Mouse (Mus musculus): ENCODE measurements around the gene Fggy.

Fggy gene

DNA sequence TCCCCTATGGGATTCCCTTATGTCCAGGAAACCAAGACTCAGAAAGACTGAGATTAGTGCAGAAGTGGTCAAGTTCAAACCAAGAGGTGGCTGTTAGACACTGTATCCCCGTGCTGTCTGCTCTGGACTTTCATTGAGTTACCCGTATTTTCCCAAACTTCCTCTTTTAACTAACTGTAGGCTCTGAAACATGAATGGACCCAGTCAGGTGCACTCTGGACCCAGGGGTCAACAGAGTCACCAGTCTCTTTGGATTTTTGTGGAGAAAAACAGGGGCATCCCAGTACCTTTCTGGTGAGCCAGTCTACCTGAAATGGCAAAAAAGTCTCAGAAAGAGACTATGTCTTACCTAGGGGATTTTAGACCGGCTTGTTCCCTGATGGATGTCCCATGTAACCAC lies 33.6 kb downstream of the Fggy start:
- no peak for DNase-seq (ENCODE audit: low spot score in 2 of 2)

DNA sequence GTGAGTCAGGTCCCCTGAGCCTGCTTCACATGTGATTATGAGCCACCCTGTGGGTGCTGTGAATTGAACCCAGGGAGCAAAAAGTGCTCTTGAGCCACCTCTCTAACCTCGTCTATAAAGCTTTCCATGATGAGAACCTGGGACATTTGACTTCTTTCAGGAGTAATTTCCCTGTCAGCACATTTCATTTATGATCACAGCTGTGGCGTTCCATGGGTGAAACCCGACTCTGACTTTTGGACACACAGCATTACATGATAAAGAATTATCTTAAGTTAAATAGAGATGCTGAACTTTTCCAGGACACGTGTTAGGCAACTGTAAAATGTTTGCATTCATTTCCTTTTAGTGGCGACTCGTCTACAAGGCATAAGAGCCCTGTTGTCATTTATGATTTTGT lies 39.9 kb downstream of the Fggy start:
- no peak for DNase-seq (ENCODE audit: low spot score in 2 of 2)

DNA sequence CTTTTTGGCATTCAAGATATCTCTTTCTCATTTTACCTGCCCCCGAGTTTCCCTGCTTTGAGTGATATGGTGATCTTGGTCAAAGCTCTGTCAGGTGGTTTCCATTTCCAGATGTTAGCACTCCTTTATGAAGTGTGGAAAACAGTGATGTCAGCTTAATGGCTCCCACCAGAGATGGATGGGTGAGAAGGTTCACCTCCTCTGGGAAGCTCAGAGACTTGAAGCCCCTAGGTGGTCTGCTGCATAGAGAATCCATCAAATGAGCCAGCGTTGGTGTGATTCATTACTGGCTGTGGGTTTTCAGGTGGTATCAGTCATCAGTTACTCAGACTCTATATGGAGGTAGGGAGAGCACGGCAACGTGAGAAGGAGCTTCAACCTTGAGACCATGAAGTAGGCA lies 44.5 kb downstream of the Fggy start:
- no peak for DNase-seq (ENCODE audit: low spot score in 2 of 2)

DNA sequence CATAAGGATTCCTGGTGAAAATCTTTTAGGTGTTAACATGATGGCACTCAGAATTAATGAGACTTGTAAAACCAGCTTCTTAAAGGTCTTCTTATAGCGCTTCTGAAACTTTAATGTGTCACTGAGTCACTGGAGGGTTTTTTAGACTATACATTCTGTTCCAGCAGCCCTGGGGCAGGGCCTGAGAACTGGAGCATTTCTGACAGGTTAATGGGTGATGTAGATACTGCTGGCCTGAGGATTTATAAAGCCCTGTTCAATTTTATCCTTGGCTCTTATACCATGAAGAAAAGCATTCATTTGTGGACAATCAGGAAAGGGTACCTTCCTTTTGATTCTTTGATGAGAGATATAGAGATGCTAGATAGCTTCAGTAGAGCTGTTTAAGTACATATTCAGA lies 45.9 kb downstream of the Fggy start:
- DNase-seq (ENCODE audit: low spot score in 2 of 2), result no peak

DNA sequence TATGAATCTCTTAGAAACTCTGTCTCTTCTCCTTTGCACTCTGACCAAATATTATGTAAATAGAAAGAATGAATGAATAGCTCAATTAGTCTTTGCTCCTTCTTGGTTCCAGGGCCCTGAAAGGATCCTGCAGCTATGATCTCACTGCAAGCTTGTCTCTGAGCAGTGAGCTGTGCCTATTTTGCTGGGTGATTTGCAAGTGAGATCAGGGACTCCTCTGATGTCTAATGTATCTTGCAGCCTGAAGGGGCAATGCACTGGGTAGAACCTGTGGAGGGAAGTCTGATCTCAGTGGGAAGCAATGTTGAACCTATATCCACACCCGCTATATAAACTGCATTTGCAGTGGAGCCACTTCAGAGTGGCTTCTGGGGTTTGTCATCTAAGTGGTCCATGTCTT lies 53.4 kb downstream of the Fggy start:
- no peak for DNase-seq (ENCODE audit: low spot score in 2 of 2)

DNA sequence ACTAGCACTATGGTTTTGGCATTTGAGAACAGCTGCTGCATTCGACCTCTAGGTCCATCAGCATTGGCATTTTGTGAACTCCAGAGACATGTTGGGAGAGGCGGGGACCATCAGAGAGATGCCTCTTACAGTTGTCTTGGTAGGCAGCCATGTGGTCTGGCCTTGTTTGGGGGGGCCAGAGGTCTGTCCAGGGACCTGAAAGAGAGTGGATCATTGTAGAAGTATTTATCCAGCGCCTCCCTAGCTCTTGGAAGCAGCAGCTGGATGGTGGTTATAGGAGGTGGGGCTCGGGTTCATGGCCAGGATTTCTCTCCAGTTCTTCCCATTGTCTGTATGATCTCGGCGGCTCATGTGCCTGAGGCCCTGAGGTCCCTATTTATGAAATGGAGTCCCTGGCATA lies 54.1 kb downstream of the Fggy start:
- DNase-seq (ENCODE audit: low spot score in 2 of 2), result no peak

DNA sequence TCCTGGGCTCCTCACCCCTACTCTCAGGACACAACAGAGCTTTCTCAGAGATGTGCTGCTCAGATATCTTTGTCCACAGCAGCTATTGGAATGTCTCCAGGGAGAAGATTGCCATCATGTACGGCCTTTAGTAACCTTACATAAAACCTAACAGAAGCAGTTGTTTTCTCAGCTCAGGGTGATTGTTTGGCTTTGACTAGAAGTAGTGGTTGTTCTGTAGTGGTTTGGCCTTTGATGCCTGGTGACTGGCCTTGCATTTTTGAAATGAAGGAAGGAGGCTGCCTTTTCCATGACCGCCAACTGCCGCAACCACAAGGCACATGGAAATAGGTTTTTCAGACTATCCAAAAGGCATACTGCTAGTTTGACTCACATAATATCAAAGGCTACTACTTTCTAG lies 63.7 kb downstream of the Fggy start:
- DNase-seq (ENCODE audit: low spot score in 2 of 2), result no peak

DNA sequence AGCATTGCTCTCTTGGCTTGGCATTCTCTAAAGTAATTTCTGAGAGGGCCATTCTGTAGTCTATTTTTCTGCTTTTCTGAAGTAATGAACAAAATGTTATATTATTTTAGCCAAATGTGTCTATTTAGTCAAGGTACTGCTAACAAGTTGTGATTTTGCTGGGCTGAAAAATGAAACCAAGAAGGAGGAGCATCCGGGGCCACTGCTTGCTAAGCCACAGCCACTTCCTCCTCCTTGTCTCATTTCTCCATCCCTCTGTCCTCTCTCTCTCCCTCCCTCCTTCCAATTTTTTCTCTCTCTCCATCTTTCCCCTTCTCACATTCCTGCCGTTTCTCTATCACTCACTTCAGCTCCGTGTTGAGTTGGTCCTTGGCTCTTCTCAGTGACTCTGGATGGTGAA lies 67.4 kb downstream of the Fggy start:
- no peak for DNase-seq (ENCODE audit: low spot score in 2 of 2)

DNA sequence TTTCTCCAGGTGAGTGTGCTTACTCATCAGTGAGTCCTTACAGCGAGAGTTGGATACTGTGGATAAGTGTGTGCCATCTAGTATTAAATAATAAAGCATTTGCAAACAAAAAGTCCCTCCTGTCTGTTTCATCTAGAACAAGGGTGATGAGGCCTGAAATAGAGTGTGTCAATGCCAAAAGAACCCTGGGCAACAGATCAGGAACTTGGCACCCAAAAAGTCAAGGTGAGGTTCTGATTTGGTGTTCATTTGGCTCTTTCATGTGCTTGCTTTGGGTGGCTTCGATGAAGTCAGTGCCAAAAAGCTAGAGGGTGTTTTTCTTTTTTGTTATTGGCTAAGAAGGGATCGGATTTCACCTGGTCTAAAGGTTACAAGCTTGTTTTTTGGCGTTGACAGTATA lies 68.3 kb downstream of the Fggy start:
- DNase-seq (ENCODE audit: low spot score in 2 of 2), result no peak

DNA sequence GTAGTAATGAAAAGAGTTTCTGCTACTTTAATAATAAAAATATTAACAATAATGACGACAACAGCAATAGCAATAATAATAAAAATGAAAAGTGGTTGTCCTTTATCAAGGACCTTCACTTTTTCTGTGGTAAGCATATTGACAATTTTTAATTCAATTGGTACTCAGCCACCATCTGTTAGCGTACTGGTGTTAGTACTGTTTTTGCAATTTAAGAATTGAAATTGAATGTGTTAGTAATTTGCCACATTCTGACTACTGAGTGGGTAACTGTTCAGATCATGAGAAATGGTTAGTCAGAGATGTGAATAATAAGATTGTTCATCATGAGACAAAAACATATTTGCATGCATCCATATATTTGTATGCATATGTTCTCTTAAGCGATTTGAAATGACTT lies 68.9 kb downstream of the Fggy start:
- no peak for DNase-seq (ENCODE audit: low spot score in 2 of 2)

DNA sequence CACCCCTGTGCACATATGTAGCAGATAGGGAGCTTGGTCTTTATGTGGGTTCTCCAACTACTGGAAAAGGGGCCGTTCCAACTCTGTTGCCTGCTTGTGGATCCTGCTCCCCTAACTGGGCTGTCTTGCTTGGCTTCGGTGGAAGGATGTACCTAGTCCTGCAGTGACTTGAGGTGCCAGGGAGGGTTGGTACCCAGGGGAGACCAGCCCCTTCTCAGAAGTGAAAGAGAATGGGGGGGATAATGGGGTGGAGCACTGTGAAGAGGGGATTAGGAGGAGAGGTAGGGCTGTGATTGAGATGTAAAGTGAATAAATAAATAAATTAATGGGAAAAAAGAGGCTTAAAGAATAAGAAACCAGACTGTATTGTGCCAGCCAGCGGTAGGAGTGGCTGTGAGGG lies 77.6 kb downstream of the Fggy start:
- no peak for DNase-seq (ENCODE audit: low spot score in 2 of 2)

DNA sequence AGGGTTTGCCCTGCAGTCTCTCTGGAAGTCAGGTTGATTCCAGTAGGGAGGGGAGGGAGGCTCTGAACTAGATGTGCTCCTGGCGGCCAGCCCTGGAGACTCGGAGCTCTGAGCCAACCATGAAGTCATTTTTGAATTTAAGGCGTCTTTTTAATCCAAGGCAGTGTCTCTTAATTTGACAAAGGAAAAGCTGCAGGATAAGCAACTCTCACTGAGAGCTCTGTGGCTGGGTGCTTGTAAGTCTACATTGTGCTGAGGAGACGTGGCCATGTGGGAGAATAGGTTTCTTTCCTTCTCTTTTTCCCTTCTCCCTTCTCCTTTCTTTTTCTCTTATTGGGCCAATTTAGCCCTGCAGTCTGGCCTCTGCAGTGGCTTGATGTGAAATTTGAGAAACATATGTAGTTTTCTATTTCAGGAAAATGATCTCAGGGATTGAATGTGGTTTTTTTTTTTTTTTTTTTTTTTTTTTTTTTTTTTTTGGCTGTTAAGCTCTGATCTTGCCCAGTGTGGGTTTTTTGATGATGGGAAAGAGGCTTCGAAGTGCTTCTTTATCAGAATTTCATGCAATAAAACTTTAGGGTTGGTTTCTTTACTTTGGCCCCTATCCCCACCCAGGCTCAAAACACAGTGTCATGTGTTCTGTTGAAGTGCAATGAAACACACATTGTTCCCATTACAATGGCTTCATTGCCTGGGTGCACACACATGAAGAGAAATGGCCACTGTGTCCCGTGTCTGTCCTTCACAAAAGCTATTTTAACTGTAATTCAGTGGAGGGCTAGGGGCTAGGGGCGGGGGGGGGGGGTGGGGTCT lies 79.8 kb downstream of the Fggy start:
- DNase-seq (ENCODE audit: low spot score in 2 of 2), result no peak

DNA sequence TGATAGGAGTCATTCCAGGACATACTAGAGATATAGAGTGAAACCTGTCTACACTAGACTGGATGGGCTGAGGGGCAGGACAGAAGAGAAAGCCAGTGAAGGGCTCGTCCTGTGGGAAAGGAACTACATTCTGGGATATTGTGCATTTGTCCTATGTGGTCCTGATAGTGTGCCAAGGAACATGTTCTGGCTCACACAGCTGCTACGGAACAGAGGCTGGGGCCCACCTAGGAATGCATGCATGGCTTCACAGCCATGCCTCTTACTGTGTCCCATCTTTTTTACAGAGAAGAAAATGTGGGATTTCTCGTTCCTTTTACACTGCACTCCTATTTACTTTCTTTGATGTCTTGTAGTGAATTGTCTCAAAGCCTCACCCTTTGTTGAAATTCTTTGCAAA lies 80.8 kb downstream of the Fggy start:
- DNase-seq (ENCODE audit: low spot score in 2 of 2), result no peak

DNA sequence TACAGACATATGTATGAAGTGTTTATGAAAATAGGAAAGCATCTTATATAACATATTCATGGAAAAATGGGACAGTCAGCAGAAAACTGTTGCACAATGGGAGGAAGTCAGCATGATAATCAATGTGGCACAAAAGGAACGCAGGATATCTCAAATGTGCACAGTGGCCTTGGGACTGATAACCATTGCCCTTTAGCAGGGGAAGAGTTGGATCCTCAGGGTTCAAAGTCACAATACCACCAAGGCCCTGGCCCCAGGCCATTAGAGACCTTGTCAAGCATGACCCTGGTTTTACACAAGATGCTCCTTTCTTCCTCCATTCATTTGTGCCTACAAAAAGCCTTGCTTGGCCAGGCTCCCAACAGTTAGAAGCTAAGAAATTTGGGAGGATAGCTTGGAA lies 83.5 kb downstream of the Fggy start:
- DNase-seq (ENCODE audit: low spot score in 2 of 2), result peak in 1 of 2 experiments; percentile 12

DNA sequence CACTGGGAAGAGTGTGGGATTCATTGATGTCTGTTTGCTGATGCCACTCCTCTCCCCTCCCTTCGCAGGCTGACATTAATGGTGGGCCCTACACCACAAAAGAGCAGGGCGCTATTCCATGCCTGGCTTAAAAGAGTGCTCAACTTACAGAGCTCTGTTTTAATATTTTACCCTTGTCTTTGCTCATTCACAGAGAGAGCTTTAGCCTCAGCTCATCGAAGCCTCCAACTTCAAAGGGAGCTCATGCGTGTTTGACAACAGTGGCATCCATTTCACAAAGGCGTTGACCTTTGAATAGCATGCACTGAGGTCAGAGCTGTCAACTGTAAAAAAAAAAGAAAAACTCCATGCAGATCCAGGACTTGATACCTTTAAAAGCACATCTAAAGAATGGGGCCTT lies 86.7 kb downstream of the Fggy start:
- DNase-seq (ENCODE audit: low spot score in 2 of 2), result no peak

DNA sequence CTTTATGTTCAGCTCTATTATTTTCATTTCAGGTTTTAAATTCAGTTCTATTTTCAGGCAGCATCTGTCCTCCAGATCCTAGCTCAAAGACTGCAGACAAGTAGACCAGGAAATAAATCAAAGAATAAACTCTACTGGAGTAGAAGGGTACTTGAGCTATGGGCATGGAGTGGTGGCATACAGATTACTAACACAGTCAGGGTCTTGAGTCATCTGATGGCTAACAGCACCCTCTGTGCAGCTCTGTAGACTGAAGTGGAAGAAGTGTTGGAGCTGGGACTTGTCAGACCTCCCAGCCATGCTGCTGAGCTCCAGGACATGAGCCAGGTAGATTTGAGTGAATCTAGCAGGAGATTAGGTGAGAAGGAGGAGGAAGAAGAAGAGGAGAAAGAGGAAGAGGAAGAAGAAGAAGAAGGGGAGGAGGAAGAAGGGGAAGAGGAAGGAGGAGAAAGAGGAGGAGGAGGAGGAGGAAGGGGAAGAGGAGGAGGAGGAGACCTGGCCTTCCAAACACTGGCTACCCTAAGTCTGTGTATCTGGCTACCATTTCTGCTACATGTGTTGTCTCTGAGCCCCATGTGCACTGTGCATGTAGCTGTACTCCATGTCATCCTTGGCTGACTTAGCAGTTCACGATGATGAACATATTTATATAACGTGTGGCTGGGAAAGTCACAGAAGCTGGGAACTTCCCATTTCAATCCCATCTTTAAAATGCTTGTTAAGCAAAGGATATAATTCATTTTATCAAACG lies 91.7 kb downstream of the Fggy start:
- no peak for DNase-seq (ENCODE audit: low spot score in 2 of 2)

DNA sequence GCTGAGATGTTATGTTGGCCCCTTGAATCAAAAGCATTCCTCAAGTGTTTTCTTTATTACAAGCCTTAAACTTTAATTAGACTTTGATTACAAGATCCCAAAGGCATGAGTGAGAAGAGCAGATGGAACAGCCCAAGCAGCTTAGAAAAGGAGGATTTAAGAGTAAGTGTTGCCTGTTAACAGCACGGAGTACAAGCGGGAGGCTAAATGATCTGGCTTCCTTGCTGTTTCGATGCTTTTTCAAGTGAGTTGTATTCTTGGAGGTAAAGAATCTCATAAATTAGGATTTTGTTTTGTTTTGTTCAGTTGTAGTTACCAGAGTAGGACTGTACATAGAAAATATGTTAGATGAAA lies 92.2 kb downstream of the Fggy start:
- no peak for DNase-seq (ENCODE audit: low spot score in 2 of 2)

DNA sequence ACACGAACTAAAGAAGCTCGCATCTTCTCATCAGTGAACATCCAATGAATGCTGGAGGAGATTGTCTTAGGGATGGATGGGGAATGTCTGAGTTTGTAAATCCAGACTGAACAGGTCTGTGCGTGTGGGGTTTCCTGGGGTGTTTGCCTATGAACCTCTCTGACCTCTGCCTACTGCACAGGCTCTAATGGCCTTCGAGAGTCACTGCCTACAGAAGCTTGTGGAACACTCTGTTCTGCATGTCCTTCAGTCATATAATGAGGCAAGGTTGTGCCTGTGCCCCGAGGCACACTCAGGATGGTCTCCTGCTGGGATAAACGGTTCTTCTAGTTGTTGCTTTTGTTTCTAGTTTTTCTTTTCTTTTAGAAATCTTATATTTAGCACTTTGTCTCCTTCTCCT lies 92.7 kb downstream of the Fggy start:
- no peak for DNase-seq (ENCODE audit: low spot score in 2 of 2)

DNA sequence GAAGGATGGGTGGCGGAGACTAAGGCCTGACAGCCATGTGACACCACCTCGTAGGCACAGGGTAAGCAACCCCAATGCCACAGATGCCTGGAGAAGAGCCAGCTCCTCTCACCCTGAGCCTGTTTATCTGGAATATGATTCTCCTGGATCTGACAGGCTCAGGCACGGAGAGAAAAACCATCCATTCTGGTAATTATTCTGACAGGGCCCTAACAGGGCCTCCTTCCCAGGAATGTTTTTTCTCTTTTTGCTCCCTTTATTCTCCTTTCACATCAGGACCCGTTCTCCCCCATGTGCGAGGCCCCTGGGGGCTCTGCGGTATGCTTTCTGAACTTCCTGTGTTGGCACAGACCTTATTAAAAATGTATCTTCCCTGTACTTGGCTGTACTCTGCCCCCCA lies 94.7 kb downstream of the Fggy start:
- no peak for DNase-seq (ENCODE audit: low spot score in 2 of 2)

DNA sequence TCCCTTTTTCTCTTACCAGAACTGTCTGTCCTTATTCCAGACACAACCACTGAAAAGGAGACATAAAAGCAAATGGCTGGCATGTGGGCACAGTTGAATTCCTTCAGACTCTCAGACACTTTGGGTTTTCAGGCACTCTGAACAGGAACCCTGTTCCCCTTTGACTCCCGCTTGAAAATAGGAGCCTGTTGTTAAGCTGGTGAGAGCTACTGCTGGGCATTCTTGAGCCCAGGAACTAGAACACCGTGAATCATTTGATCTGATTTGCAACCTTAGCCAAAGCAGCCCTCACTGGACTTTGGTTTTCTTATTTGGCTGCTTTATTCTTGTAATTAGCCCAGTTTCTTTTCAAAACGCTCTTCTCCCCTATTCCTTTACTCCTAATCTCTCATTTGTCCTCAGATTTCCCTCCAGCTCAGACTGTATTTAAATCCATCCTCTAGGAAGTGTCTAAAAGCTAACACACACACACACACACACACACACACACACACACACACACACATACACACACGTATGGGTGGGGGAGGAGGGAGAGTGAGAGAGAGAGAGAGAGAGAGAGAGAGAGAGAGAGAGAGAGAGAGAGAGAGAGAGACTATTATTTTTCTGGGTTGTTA lies 96.1 kb downstream of the Fggy start:
- no peak for DNase-seq (ENCODE audit: low spot score in 2 of 2)

DNA sequence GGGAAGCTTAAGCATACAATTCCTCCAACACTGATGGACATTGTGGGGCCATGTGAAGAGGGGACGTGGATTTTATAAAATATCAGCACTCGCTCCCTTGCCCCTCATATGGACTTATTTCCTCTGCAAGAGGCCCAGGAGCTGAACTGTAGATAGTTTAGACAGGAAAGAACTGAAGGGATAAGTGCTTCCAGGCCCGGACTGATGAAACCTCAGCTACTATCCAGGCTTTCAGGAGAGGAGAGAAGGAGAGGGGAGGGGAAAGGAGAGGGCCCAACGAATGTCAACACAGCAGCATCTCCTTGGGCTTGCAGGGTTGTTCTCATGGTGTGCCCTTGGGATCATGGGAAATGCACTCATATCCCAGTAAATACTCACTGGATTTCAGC lies 96.6 kb downstream of the Fggy start:
- DNase-seq (ENCODE audit: low spot score in 2 of 2), result no peak

DNA sequence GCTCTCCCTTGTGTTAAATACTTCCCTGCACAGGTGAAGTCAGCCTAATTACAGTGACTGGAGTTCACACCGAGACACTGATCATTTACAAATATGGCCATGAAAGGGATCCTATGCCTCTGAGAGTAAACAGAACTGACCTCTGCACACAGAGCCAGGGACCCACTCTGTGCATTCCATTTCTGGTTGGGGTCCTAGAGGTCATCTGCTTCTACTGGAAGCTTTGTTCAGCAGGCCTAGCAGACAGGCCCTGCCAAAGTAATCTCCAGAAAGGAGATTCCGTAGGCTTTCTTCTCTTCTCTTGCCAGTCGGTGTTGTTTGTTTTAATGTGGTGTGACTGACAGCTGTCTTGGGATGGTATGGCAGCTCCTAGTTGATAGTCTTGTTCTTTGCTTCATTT lies 101.7 kb downstream of the Fggy start:
- no peak for DNase-seq (ENCODE audit: low spot score in 2 of 2)

DNA sequence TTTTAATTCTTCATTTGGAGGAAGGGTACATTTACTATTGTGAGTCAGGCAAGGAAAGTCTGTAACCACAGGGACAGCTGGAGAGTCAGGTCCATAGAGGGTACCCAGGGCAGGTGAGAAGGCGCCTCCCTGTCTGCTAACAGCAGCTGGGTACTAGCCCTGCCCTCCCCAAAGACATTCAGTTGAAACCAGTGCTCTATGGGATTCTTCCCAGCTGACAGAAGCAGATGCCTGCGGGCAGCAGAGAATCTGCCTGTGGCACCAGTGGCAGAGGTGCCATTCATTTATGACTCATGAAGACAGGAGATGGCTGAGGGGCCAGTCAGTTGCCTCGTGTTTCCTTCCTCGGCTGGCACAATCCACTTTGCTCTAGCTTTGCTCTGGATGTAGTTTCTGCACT lies 106.3 kb downstream of the Fggy start:
- no peak for DNase-seq (ENCODE audit: low spot score in 2 of 2)
